Mouse (Mus musculus) G1E-ER4 (cell line): Measurements from ENCODE around the gene Olfr1197. TPM values are rescaled to one million over a fixed set of nuclear protein-coding genes. Genes with fewer than 3 reads are reported as not detected.

Source experiments
- GATA1 ChIP-seq: IDR thresholded peaks from one replicate; pipeline ENCODE4 v1.8.0; 2012; ENCODE audit warnings: low read length, inconsistent platforms
- polyA plus RNA-seq: library from polyadenylated mRNA; stranded (reverse); fragments of >175 nt; gene quantifications from 2 replicates; pipeline ENCODE4 v1.2.3, GENCODE M21; 2012

Gene Olfr1197
- not detected in 2 replicates for polyA plus RNA-seq

- TF ChIP-seq GATA1: no peak
Measured at GRCm38 (mm10) chr2:88732266-88732665, at the start of gene Olfr1197. Olfr1197 (minus strand) TSS chr2:88732366.

DNA sequence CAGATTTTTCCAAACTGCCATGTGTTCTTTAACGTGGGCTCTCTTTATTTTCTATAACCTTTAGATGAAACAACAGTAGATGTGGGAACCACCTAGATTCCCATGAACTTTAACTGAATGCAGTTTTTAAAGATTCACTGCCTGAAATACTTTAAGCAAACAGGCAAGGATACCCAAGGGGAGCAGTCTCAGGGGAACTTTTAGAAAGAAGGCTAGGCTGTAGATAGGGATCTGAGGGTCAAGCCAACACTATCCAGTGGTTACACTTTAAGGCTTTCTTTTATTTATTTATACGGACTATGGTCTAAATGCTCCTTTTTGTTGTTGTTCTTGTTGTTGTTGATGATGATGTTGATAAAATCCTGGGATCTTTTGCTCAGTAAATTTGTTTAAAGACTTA lies 38.2 kb upstream of the Olfr1197 start, which contains the start of gene Olfr1200:
Gene Olfr1200, minus strand, starts transcription at position 101 of the 400 bp plus-strand sequence.
- no peak for TF ChIP-seq GATA1

DNA sequence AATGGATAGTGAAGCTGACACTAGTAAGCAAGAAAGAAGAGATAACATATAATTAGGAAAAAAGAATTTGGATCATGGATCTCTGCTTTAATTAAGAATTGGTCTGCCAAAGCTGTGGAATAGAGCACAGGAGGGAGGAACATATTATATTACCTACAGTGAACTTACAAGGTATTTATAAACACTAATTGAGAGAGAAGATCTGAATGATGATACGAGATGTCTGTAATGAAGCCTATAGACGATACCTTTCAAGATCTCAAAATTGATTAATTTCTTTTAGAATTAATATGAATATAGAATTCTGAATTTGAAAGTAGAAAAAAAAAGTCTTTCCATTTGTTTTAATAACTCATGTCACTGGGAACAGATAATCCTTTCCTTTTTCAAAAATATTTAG lies 28.2 kb upstream of the Olfr1197 start, which contains the start of gene Olfr1199:
Gene Olfr1199, minus strand, starts transcription at position 101 of the 400 bp plus-strand sequence.
- no peak for TF ChIP-seq GATA1

DNA sequence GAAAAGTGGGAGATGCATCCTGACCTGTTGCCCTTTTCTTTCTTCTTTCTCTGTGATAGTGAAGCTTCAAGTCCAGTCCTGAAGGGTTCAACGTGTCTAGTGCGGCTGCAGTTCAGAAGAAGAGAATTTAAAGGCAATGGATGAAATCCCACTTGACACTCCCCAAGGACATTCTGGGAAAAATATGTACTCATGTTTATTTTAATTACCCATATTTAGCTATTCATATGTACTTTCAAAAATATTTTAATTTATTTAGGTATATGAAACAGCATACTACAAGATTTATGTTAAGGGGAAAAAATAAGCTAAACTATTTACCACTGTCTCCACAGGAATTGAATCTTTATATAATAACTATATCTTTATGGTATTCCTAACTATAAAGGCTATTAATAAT lies 19.1 kb upstream of the Olfr1197 start, which contains the start of gene Olfr1198:
Gene Olfr1198, minus strand, starts transcription at position 101 of the 400 bp plus-strand sequence.
- no peak for TF ChIP-seq GATA1

DNA sequence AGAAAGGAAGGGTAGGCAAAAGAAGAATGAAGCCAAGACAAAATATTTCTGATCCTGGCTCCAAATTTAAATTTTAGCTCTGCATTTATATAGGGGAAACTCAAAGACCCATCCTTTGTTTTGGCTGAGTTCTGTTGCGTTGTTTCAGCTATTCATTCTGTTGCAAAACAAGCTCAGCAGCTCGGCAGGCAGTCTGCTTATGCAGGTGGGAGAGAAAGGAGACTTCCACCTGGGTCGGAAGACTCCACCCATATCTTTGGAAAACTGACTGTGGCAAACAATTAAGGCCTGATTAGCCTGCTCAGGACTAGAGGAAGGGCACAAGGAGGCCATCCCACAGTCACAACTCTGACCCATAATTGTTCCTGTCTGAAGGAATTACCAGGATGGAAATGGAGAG lies 11.2 kb upstream of the Olfr1197 start:
- no peak for TF ChIP-seq GATA1

DNA sequence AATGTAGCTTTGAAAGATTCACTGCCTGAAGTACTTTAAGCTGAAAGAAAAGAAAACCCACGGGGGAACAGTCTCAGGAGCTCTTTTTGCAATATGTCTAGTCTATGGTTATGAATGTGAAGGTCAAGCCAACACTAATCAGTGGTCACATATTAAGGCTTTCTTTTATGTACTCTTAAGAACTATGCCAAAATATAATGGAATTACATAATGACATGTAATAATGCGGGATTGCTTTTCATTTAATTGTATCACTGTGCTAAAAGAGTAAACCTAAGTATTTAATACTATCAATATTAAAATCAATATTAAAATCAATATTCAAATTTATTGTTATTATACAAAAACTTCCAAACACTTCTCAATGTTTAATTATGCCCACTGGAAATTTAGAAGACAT lies 27.7 kb downstream of the Olfr1197 start, which contains the start of gene Olfr1196:
Gene Olfr1196, minus strand, starts transcription at position 101 of the 400 bp plus-strand sequence.
- TF ChIP-seq GATA1: no peak

GRCm38 (mm10) chr2:88689087-88689486 lies 43.1 kb downstream of the Olfr1197 start, which contains the start of gene Olfr1195:
Olfr1195 (minus strand) TSS chr2:88689187.
- no peak for TF ChIP-seq GATA1

Other genes starting within 250 kb of the Olfr1197 start
- gene Olfr1184, start 248.8 kb downstream of the Olfr1197 start, polyA plus RNA-seq: not detected in 2 replicates
- gene Olfr1185-ps1, start 239.0 kb downstream of the Olfr1197 start, polyA plus RNA-seq: not detected in 2 replicates
- gene Olfr1186, start 213.8 kb downstream of the Olfr1197 start, polyA plus RNA-seq: not detected in 2 replicates
- gene Olfr1188, start 175.4 kb downstream of the Olfr1197 start, polyA plus RNA-seq: not detected in 2 replicates
- not detected in 2 replicates for gene Olfr1189, start 145.9 kb downstream of the Olfr1197 start, polyA plus RNA-seq
- gene Olfr1191-ps1, start 91.8 kb downstream of the Olfr1197 start, polyA plus RNA-seq: not detected in 2 replicates
- gene Olfr1192-ps1, start 83.9 kb downstream of the Olfr1197 start, polyA plus RNA-seq: not detected in 2 replicates
- not detected in 2 replicates for gene Olfr1193, start 56.7 kb downstream of the Olfr1197 start, polyA plus RNA-seq
- gene Olfr1195, start 43.2 kb downstream of the Olfr1197 start, polyA plus RNA-seq: not detected in 2 replicates
- gene Olfr1196, start 27.8 kb downstream of the Olfr1197 start, polyA plus RNA-seq: not detected in 2 replicates
- gene Olfr1198, start 19.0 kb upstream of the Olfr1197 start, polyA plus RNA-seq: not detected in 2 replicates
- not detected in 2 replicates for gene Olfr1199, start 28.1 kb upstream of the Olfr1197 start, polyA plus RNA-seq
- not detected in 2 replicates for gene Olfr1200, start 38.1 kb upstream of the Olfr1197 start, polyA plus RNA-seq
- gene Olfr1201, start 60.7 kb upstream of the Olfr1197 start, polyA plus RNA-seq: not detected in 2 replicates
- gene Olfr1202, start 82.1 kb upstream of the Olfr1197 start, polyA plus RNA-seq: not detected in 2 replicates
- gene Olfr1205, start 97.4 kb upstream of the Olfr1197 start, polyA plus RNA-seq: not detected in 2 replicates
- gene Olfr1204, start 116.9 kb upstream of the Olfr1197 start, polyA plus RNA-seq: not detected in 2 replicates
- not detected in 2 replicates for gene Olfr1206, start 130.9 kb upstream of the Olfr1197 start, polyA plus RNA-seq
- not detected in 2 replicates for gene Olfr1208, start 169.9 kb upstream of the Olfr1197 start, polyA plus RNA-seq
- not detected in 2 replicates for gene Olfr1209, start 182.8 kb upstream of the Olfr1197 start, polyA plus RNA-seq
- gene Olfr1211, start 205.7 kb upstream of the Olfr1197 start, polyA plus RNA-seq: not detected in 2 replicates
- gene Olfr1212, start 221.6 kb upstream of the Olfr1197 start, polyA plus RNA-seq: not detected in 2 replicates
- not detected in 2 replicates for gene Gm13762, start 247.9 kb upstream of the Olfr1197 start, polyA plus RNA-seq